Mouse (Mus musculus) C2C12 (cell line): ENCODE results near the gene Spred2.

Source experiments
- CEBPB ChIP-seq: IDR thresholded peaks from one replicate; pipeline ENCODE4 v1.6.1; 2011; ENCODE audit warnings: low read depth, mild to moderate bottlenecking, control low read depth, moderate library complexity
- CTCF ChIP-seq: IDR thresholded peaks from one replicate; pipeline ENCODE4 v1.5.1; 2011; ENCODE audit not compliant: control insufficient read depth, insufficient read depth, insufficient read length
- MAX ChIP-seq: IDR thresholded peaks from one replicate; pipeline ENCODE4 v1.6.1; 2011; ENCODE audit warnings: mild to moderate bottlenecking, control low read depth
- MYOD1 ChIP-seq: IDR thresholded peaks from one replicate; pipeline ENCODE4 v1.6.1; 2011; ENCODE audit warnings: low read depth; ENCODE audit not compliant: control insufficient read depth, insufficient read length

DNA sequence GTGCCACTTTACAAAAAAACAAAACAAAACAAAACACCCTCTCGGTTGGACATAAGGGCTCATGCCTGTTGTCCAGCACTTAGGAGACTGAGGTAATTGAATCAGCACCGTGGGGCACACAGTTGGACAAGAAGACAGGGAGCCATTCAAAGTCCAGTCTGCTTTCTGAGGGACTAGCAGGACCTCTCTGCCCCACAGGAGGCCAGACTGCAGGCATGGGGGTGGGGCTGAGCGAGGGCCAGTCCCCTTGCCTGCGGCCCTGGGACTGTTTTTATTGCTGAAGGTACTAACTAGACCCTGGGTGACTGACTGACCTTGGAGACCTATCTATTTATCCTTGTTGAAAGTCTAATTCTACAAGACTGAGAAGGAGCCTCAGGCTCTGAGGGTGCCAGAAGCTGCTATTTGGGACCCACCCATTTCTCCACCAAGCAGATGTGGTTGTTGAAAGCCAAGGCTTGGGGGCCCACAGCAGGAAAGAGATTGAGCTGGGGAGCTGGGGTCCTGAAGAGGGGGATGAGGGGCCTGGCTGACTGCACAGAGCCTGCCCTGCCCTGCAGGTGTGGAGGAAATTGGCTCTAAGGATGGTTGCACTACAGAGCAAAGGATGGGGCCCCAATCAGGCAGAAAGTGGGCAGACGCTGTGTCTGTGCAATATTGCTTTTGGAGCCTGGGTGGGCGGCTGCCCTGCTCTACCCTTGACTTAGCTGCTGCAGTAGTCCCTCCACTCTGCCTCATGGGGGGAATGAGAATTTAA is 117.2 kb downstream of the Spred2 start:
- TF ChIP-seq CEBPB (no peak), CTCF (no peak), MYOD1 (no peak), MAX (no peak)
